Mouse (Mus musculus) CD4-positive, CD25-positive, alpha-beta regulatory T cell, adult 9 weeks (primary cell): ENCODE data around the gene Vamp9. TPM values are rescaled to one million over a fixed set of nuclear protein-coding genes. Genes with fewer than 3 reads are reported as not detected.

Source experiments
- polyA plus RNA-seq: library from polyadenylated mRNA; unstranded; fragments of 100-300 nt; shearing (Covaris generic); gene quantifications from one replicate; pipeline ENCODE4 v1.2.1, GENCODE M21; 2017

Vamp9 gene
- polyA plus RNA-seq = 0.76 TPM

GRCm38 (mm10) chr5:99906181-99906956, at the start of gene Vamp9:
Vamp9 (plus strand) TSS chr5:99906254.

GRCm38 (mm10) chr5:99978699-99979442, 72.8 kb downstream of the Vamp9 start, which contains the start of the genes Hnrnpd and 4930524J08Rik:
Hnrnpd (minus strand) TSS chr5:99978938.
4930524J08Rik (plus strand) TSS chr5:99979061.

Other genes with a start within 250 kb of the Vamp9 start
- gene Rasgef1b, start 177.2 kb upstream of the Vamp9 start, polyA plus RNA-seq = 4.5 TPM
- gene Hnrnpd, start 72.7 kb downstream of the Vamp9 start, polyA plus RNA-seq = 15.9 TPM
- not detected for gene 4930524J08Rik, start 72.8 kb downstream of the Vamp9 start, polyA plus RNA-seq
- gene Hnrnpdl, start 133.4 kb downstream of the Vamp9 start, polyA plus RNA-seq = 128 TPM
- gene Enoph1, start 133.7 kb downstream of the Vamp9 start, polyA plus RNA-seq = 37.9 TPM